Mouse (Mus musculus) lung, postnatal 0 days (tissue): Measurements from ENCODE around the gene Unc5a. TPM values are rescaled to one million over a fixed set of nuclear protein-coding genes. Genes with fewer than 3 reads are reported as not detected.

Experiments
- ATAC-seq: fragments of 200-750 bp; cut with Nextera tagmentation; 2 replicates; pipeline ENCODE4 v1.8.0; 2017; ENCODE audit warnings: moderate library complexity
- DNase-seq: peaks from one replicate; pipeline ENCODE4 v3.0.0-alpha.2; 2016; ENCODE audit warnings: low spot score
- H3K27ac ChIP-seq: fragments of 300-500 bp; sonication (generic); 2 replicates; pipeline ENCODE4 v1.5.1; 2014; ENCODE audit warnings: antibody characterized with exemption, mild to moderate bottlenecking, low read length, mixed read lengths
- H3K27me3 ChIP-seq: fragments of 300-500 bp; sonication (generic); replicated peaks from 2 replicates; pipeline ENCODE4 v1.6.1; 2014; ENCODE audit warnings: low read length, mixed read lengths; ENCODE audit not compliant: insufficient read depth
- H3K36me3 ChIP-seq: fragments of 300-500 bp; sonication (generic); 2 replicates; pipeline ENCODE4 v1.6.1; 2014; ENCODE audit warnings: low read length, mixed read lengths; ENCODE audit not compliant: insufficient read depth
- H3K4me1 ChIP-seq: fragments of 300-500 bp; sonication (generic); 2 replicates; pipeline ENCODE4 v1.6.1; 2014; ENCODE audit warnings: antibody characterized with exemption, low read depth, low read length, mixed read lengths; ENCODE audit not compliant: insufficient read depth
- H3K4me2 ChIP-seq: fragments of 300-500 bp; sonication (generic); replicated peaks from 2 replicates; pipeline ENCODE4 v1.6.1; 2014; ENCODE audit warnings: low read depth, mild to moderate bottlenecking, low read length, moderate library complexity, mixed read lengths
- H3K4me3 ChIP-seq: fragments of 300-500 bp; sonication (generic); 2 replicates; pipeline ENCODE4 v1.5.1; 2014; ENCODE audit warnings: low read depth, low read length
- H3K9ac ChIP-seq: fragments of 300-500 bp; sonication (generic); replicated peaks from 2 replicates; pipeline ENCODE4 v1.6.1; 2014; ENCODE audit warnings: low read depth, mild to moderate bottlenecking
- H3K9me3 ChIP-seq: fragments of 300-500 bp; sonication (generic); 2 replicates; pipeline ENCODE4 v1.6.1; 2016; ENCODE audit warnings: low read length, mixed read lengths
- CTCF ChIP-seq: IDR thresholded peaks from 2 replicates; pipeline ENCODE4 v1.5.1; 2016; ENCODE audit warnings: antibody characterized with exemption, mild to moderate bottlenecking
- EP300 ChIP-seq: IDR thresholded peaks from 2 replicates; pipeline ENCODE4 v1.6.1; 2016; ENCODE audit warnings: antibody characterized with exemption, mild to moderate bottlenecking, control low read depth
- WGBS: fragments of 180-500 bp; shearing (Covaris S2); extraction: QIAGEN DNeasy Blood & Tissue Kit; methylation state at CpG from one replicate; pipeline ENCODE4 v1.1.7; 2014; 5-methylcytosine and 5-hydroxymethylcytosine counted together
- polyA plus RNA-seq: library from polyadenylated mRNA; unstranded; fragments of >200 nt; fragmentation: Nextera tagmentation; extraction: Ambion mirVana; gene quantifications from 2 replicates; pipeline ENCODE4 v1.2.1, GENCODE M21; 2015

Unc5a gene
- polyA plus RNA-seq, 1 experiment from 2014 or later: 1.4 TPM

DNA sequence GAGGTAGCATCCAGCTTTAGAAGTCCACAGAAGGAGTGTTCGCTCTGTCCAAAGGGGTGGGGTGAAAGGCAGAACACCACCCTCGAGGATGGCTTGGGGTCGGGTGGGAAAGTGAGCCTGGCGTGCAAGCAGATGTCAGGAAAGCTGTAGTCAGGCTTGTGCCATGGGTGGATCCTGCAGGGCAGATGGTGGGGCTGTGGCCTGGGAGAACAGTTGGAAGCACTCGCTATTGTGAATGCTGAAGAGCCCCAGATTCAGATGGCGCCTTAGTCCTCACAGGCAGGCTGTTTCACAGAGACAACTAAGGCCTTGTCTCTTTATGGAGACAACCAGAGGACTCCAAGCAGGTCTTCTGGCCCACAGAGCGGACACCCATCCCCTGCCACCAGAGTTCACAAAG, 43.0 kb downstream of the Unc5a start:
- H3K27ac ChIP-seq: no peak overlapping the region
- no peak overlapping the region for H3K4me3 ChIP-seq
- ATAC-seq: no peak
- H3K36me3 ChIP-seq: no peaks in the 10 kb centered on the region
- no peaks in the 10 kb centered on the region for H3K27me3 ChIP-seq
- H3K9me3 ChIP-seq: no peaks in the 10 kb centered on the region
- DNase-seq: no peak
- 89% methylated on average over 7 of the region's 7 CpGs for WGBS
- H3K9ac ChIP-seq: no peak overlapping the region
- H3K4me2 ChIP-seq: no peak overlapping the region
- no peak for TF ChIP-seq CTCF
- no peak for TF ChIP-seq EP300
- no peaks in the 10 kb centered on the region for H3K4me1 ChIP-seq

DNA sequence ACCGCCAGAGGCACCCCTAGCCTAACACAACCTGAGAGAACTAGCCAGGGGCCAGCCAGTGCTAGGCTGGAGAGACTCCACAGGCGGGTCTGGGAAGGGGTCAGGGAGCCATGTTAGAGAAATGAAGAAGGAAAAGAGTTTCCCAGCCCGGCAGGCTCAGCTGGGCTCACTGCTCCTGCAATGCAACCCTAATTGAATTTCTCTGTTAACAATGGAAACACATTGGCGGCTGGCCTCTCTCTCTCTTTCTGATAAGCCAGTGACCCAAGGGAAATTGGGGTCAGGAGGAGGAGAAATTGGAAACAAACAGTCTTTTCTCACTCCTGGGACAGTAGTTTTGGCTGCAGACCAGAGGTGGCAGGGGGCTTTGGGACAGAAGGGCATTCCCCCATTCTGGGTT, 45.4 kb downstream of the Unc5a start:
- no peak for DNase-seq
- Histone ChIP-seq H3K4me3 (no peak overlapping the region), H3K27me3 (no peaks in the 10 kb centered on the region), H3K4me2 (no peak overlapping the region), H3K27ac (no peak overlapping the region), H3K9me3 (no peaks in the 10 kb centered on the region), H3K36me3 (no peaks in the 10 kb centered on the region), H3K4me1 (no peaks in the 10 kb centered on the region), H3K9ac (no peak overlapping the region)
- WGBS: 27% methylated on average over 4 of the region's 4 CpGs
- no peak for ATAC-seq
- no peak for TF ChIP-seq CTCF
- no peak for TF ChIP-seq EP300

DNA sequence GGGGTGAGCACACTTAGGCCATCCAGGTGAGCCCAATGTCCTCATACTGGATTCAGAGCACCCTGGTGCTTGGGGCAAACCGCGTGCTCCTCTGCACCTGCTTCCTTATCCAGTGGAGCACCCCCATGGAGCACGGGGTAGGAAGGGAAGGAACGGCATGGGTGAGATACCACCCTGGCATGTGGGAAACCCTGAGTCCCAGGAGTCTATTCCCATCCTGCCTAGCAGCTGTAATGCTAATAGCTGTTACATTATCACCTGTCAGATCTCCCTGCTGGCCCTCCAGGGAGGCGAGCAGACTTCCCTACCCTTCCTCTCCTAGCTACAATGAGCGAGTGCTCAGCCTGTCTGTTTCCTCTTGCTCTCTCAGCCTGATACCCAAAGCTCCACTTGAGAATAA, 46.0 kb downstream of the Unc5a start:
- no peaks in the 10 kb centered on the region for H3K9me3 ChIP-seq
- H3K27me3 ChIP-seq: no peaks in the 10 kb centered on the region
- no peak overlapping the region for H3K9ac ChIP-seq
- no peaks in the 10 kb centered on the region for H3K36me3 ChIP-seq
- ATAC-seq (no peak), DNase-seq (no peak)
- no peaks in the 10 kb centered on the region for H3K4me1 ChIP-seq
- H3K27ac ChIP-seq: no peak overlapping the region
- TF ChIP-seq CTCF: no peak
- no peak for TF ChIP-seq EP300
- 50% methylated on average over 6 of the region's 6 CpGs for WGBS
- no peak overlapping the region for H3K4me3 ChIP-seq
- no peak overlapping the region for H3K4me2 ChIP-seq

DNA sequence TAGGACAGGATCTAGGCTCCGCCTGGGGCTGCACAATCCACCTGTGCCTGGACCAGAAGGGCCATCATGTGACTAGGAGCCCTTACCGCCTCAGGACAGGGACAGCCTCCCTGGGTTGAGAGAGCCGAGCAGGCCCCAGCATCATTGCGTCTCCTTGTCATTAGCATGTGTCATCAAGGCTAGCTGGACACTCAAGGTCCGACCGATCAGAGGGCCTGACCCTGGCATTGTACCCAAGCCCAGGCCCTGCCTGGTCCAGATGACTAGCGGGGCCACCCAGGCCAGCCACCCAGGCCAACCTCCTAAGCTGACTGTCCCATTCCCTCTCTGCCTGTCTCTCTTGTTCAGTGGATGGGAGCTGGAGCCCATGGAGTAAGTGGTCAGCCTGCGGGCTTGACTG, 48.4 kb downstream of the Unc5a start:
- no peak overlapping the region for H3K27ac ChIP-seq

DNA sequence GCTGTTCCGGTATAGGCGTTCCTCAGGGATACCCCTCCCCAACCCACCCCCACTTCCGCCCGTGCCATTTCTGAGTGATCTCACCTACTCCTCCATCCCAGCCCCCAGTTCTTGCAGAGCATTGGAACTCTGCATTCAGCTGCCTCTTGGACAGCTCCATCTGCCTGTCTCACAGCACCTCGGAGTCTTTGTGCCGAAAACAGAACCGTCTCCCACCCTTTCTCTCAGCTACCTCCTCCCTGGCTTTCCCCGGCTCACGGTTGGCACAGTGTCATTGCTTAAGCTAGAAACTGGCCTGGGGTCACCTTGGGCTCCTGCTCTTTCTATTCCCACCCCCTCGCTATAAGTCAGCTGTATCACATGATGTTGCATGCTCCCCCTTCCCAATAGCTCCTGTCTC, 51.2 kb downstream of the Unc5a start:
- no peak overlapping the region for H3K4me3 ChIP-seq
- peaks cover 10% of the 10 kb centered on the region; the same call in 1 of the 2 replicates for H3K4me1 ChIP-seq
- WGBS: 73% methylated on average over 10 of the region's 10 CpGs
- TF ChIP-seq EP300: no peak
- TF ChIP-seq CTCF: no peak
- H3K4me2 ChIP-seq: no peak overlapping the region
- no peak overlapping the region for H3K9ac ChIP-seq
- H3K9me3 ChIP-seq: no peaks in the 10 kb centered on the region
- no peak for ATAC-seq
- H3K36me3 ChIP-seq: no peaks in the 10 kb centered on the region
- DNase-seq: no peak
- no peak overlapping the region for H3K27ac ChIP-seq
- no peaks in the 10 kb centered on the region for H3K27me3 ChIP-seq

More for the DNA sequence above, 48.4 kb downstream of the Unc5a start:
- H3K36me3 ChIP-seq: no peaks in the 10 kb centered on the region
- H3K4me3 ChIP-seq: no peak overlapping the region
- H3K4me2 ChIP-seq: no peak overlapping the region
- no peak for DNase-seq
- no peak overlapping the region for H3K9ac ChIP-seq
- no peak for ATAC-seq
- H3K27me3 ChIP-seq: no peaks in the 10 kb centered on the region
- WGBS: 87% methylated on average over 8 of the region's 8 CpGs
- no peaks in the 10 kb centered on the region for H3K9me3 ChIP-seq
- TF ChIP-seq CTCF: no peak
- no peak for TF ChIP-seq EP300
- H3K4me1 ChIP-seq: no peaks in the 10 kb centered on the region

DNA sequence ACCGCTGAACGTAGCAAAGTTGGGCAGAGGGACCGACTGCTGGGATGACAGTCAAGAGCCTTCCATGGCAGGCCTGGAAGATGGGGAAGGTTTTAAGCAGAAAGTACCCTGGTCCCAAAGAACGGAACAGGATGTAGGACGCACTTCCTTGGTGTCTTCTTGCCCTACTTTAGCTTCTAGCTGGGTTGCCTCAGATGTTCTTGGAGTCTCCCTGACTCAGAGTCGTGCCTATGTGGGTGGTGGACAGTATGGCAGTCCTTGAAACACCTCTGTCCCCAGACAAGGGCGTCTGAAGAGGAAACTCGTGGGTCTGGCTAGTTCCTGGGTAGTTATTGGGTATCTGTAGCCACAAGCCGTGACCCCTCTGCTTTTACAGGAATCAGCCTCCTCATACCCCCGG, 52.9 kb downstream of the Unc5a start:
- WGBS: 74% methylated on average over 10 of the region's 10 CpGs
- Histone ChIP-seq H3K27me3 (no peaks in the 10 kb centered on the region), H3K4me3 (no peak overlapping the region)

DNA sequence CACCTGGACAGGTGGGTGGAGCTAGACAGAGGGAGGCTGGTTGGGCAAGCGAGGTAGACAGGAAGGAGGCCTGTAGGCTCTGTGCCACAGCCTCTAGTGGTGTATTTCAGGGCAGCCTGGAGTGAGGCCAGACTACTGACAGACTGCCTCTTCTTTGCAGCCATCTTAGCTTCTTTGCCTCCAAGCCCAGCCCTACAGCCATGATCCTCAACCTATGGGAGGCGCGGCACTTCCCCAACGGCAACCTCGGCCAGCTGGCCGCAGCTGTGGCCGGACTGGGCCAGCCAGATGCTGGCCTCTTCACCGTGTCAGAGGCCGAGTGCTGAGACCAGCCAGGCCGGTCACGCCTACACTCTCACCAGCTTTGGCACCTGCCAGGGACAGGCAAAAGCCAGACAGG, 55.4 kb downstream of the Unc5a start:
- DNase-seq: peak; percentile 71
- ATAC-seq: peak; percentile 70
- H3K4me2 ChIP-seq: no peak overlapping the region
- peaks cover 10% of the 10 kb centered on the region; the same call in 1 of the 2 replicates for H3K4me1 ChIP-seq
- WGBS: 35% methylated on average over 11 of the region's 11 CpGs
- no peaks in the 10 kb centered on the region for H3K27me3 ChIP-seq
- H3K9me3 ChIP-seq: no peaks in the 10 kb centered on the region
- TF ChIP-seq EP300: no peak
- TF ChIP-seq CTCF: 0 out of 2 replicates have a peak, but pooled peaks have one; percentile 6
- no peak overlapping the region for H3K27ac ChIP-seq
- no peak overlapping the region for H3K9ac ChIP-seq
- H3K4me3 ChIP-seq: no peak overlapping the region
- no peaks in the 10 kb centered on the region for H3K36me3 ChIP-seq

More for the DNA sequence above, 52.9 kb downstream of the Unc5a start:
- Histone ChIP-seq H3K4me2 (no peak overlapping the region), H3K9me3 (no peaks in the 10 kb centered on the region), H3K4me1 (peaks cover 10% of the 10 kb centered on the region; the same call in 1 of the 2 replicates), H3K36me3 (no peaks in the 10 kb centered on the region), H3K9ac (no peak overlapping the region), H3K27ac (no peak overlapping the region)
- no peak for TF ChIP-seq EP300
- no peak for TF ChIP-seq CTCF
- DNase-seq (no peak), ATAC-seq (no peak)
